Mouse (Mus musculus) CH12.LX (cell line): ENCODE measurements at regions not wholly inside any gene's neighbourhood (a gene's known extent, or its start where the extent isn't known, plus 50 kb on each side); places are given as distances from the start of the nearest gene placed in this dataset.
A peak's percentile ranks its signal among the peaks of the same experiment; 100 is the strongest.

Source experiments
- DNase-seq: peaks from one replicate; pipeline ENCODE4 v3.0.0-alpha.2; 2013; ENCODE audit errors: extremely low read depth
- H3K27ac ChIP-seq: 2 replicates; pipeline ENCODE4 v1.5.1; 2012; ENCODE audit warnings: low read depth, mild to moderate bottlenecking, control low read depth, moderate library complexity; ENCODE audit not compliant: insufficient read depth
- H3K27me3 ChIP-seq: replicated peaks from 2 replicates; pipeline ENCODE3; 2012; ENCODE audit warnings: inconsistent platforms
- H3K36me3 ChIP-seq, 2 experiments: replicated peaks in 1 of 2; 2 replicates each; pipeline versions ENCODE3 to v1.6.1; 2012; ENCODE audit warnings: inconsistent platforms in 1 of 2, low read length in 1 of 2, mild to moderate bottlenecking in 1 of 2, mixed read lengths in 1 of 2, moderate library complexity in 1 of 2; ENCODE audit not compliant: control insufficient read depth in 1 of 2, insufficient read depth in 1 of 2
- H3K4me1 ChIP-seq, 2 experiments: 2 replicates each; pipeline ENCODE4 v1.6.1; 2012; ENCODE audit warnings: inconsistent platforms in 1 of 2, moderate library complexity in 1 of 2; ENCODE audit not compliant: insufficient read depth in 2 of 2, control insufficient read depth in 1 of 2
- H3K4me2 ChIP-seq: 2 replicates; pipeline ENCODE4 v1.6.1; 2012; ENCODE audit warnings: low read depth, mild to moderate bottlenecking, control low read depth; ENCODE audit not compliant: poor library complexity, insufficient read depth, severe bottlenecking
- H3K4me3 ChIP-seq, 3 experiments: fragments of 150-350 bp in 1 of 3; sonication (generic) in 1 of 3; replicated peaks in 1 of 3; 2 replicates each; pipeline versions ENCODE3 to v1.5.1; 2011 to 2012; ENCODE audit warnings: low read depth in 2 of 3, low read length in 2 of 3, mild to moderate bottlenecking in 2 of 3, moderate library complexity in 2 of 3, control low read depth in 1 of 3, improper control_type of control experiment in 1 of 3, inconsistent platforms in 1 of 3, mixed read lengths in 1 of 3; ENCODE audit not compliant: poor library complexity in 1 of 3
- H3K79me2 ChIP-seq: replicated peaks from 2 replicates; pipeline ENCODE4 v1.6.1; 2012; ENCODE audit warnings: mild to moderate bottlenecking, moderate library complexity; ENCODE audit not compliant: control insufficient read depth, poor library complexity, insufficient read depth, severe bottlenecking; ENCODE audit errors: extremely low read depth
- H3K9ac ChIP-seq: 2 replicates; pipeline ENCODE4 v1.6.1; 2012; ENCODE audit warnings: low read depth, mild to moderate bottlenecking, control low read depth, moderate library complexity; ENCODE audit not compliant: insufficient read depth
- H3K9me3 ChIP-seq: replicated peaks from 2 replicates; pipeline ENCODE3; 2012; ENCODE audit warnings: low read length, inconsistent platforms, mixed read lengths
- ELF1 ChIP-seq: IDR thresholded peaks from 2 replicates; pipeline ENCODE4 v1.6.1; 2014; ENCODE audit warnings: low read depth, mild to moderate bottlenecking, inconsistent platforms, low read length, improper control_type of control experiment
- EP300 ChIP-seq: IDR thresholded peaks from 2 replicates; pipeline ENCODE4 v1.6.1; 2011; ENCODE audit warnings: low read length, improper control_type of control experiment
- MAFK ChIP-seq: IDR thresholded peaks from 2 replicates; pipeline ENCODE4 v1.6.1; 2011; ENCODE audit warnings: low read length, improper control_type of control experiment; ENCODE audit not compliant: insufficient replicate concordance
- MAX ChIP-seq: IDR thresholded peaks from 2 replicates; pipeline ENCODE4 v1.6.1; 2011; ENCODE audit warnings: low read length, improper control_type of control experiment
- MAZ ChIP-seq: IDR thresholded peaks from 2 replicates; pipeline ENCODE4 v1.6.1; 2012; ENCODE audit warnings: low read depth, mild to moderate bottlenecking, inconsistent platforms, low read length, improper control_type of control experiment, moderate library complexity
- MEF2A ChIP-seq: IDR thresholded peaks from 2 replicates; pipeline ENCODE4 v1.6.1; 2014; ENCODE audit warnings: low read depth, mild to moderate bottlenecking, inconsistent platforms, low read length, improper control_type of control experiment, borderline replicate concordance
- MYC ChIP-seq: IDR thresholded peaks from 2 replicates; pipeline ENCODE4 v1.6.1; 2011; ENCODE audit warnings: low read depth, mild to moderate bottlenecking, improper control_type of control experiment, low read length
- NELFE ChIP-seq: IDR thresholded peaks from 2 replicates; pipeline ENCODE4 v1.6.1; 2011; ENCODE audit warnings: low read depth, low read length, improper control_type of control experiment
- PAX5 ChIP-seq: IDR thresholded peaks from 2 replicates; pipeline ENCODE4 v1.6.1; 2012; ENCODE audit warnings: low read length, inconsistent platforms, mixed read lengths
- POLR2A ChIP-seq: IDR thresholded peaks from 2 replicates; pipeline ENCODE4 v1.6.1; 2011; ENCODE audit warnings: low read depth, mild to moderate bottlenecking, improper control_type of control experiment, low read length
- SMC3 ChIP-seq: IDR thresholded peaks from 2 replicates; pipeline ENCODE4 v1.6.1; 2011; ENCODE audit warnings: low read depth, low read length, improper control_type of control experiment
- TBP ChIP-seq: conservative IDR thresholded peaks from 2 replicates; pipeline ENCODE4 v1.6.1; 2011; ENCODE audit warnings: low read depth, low read length, improper control_type of control experiment
- TCF12 ChIP-seq: IDR thresholded peaks from 2 replicates; pipeline ENCODE4 v1.6.1; 2014; ENCODE audit warnings: low read depth, mild to moderate bottlenecking, inconsistent platforms, low read length, improper control_type of control experiment
- UBTF ChIP-seq: IDR thresholded peaks from 2 replicates; pipeline ENCODE4 v1.6.1; 2012; ENCODE audit warnings: low read depth, mild to moderate bottlenecking, inconsistent platforms, low read length, improper control_type of control experiment, moderate library complexity
- USF1 ChIP-seq: IDR thresholded peaks from 2 replicates; pipeline ENCODE4 v1.6.1; 2014; ENCODE audit warnings: low read depth, mild to moderate bottlenecking, inconsistent platforms, low read length, improper control_type of control experiment
- dilution Hi-C: fragments of 300-500 bp; cut with MboI; formaldehyde crosslinking; loops from 2 replicates; pipeline ENCODE4 v1.14.3; 2020; ENCODE audit warnings: low sequenced_read_pairs; ENCODE audit not compliant: extremely low pct_unique_long_range_greater_than_20kb, extremely low pct_ligation_motif_present
- in situ Hi-C: fragments of 300-500 bp; cut with MboI; formaldehyde crosslinking; loops from 3 replicates; pipeline ENCODE4 v1.14.3; 2019; ENCODE audit warnings: low sequenced_read_pairs, low pct_ligation_motif_present, low pct_unique_long_range_greater_than_20kb, mixed read lengths

- peak; percentile 21 for DNase-seq
- H3K4me1 ChIP-seq, result peaks cover 3 to 27% of the 10 kb centered on the region in 2 experiments; a peak in 3 of 4 replicates
- no peaks in the 10 kb centered on the region for H3K27me3 ChIP-seq
- no peaks in the 10 kb centered on the region for H3K36me3 ChIP-seq
- H3K4me2 ChIP-seq, result peak overlapping the region; percentile 90; the same call in 1 of the 2 replicates
- peaks cover 8% of the 10 kb centered on the region for H3K9me3 ChIP-seq
- peak overlapping the region in 1 of 3 experiments; percentile 14 for H3K4me3 ChIP-seq
- dilution Hi-C loops, result no loop called here
- peak overlapping the region; percentile 47 for H3K9ac ChIP-seq
- no peak overlapping the region for H3K27ac ChIP-seq
- no peaks in the 10 kb centered on the region for H3K79me2 ChIP-seq
- in situ Hi-C loops, result no loop called here
- TF ChIP-seq MAFK (no peak), MEF2A (peak; percentile 56; the same call in 1 of the 2 replicates), MYC (no peak), POLR2A (no peak), TBP (peak; percentile 57; the same call in 1 of the 2 replicates), MAZ (no peak)
Measured at GRCm38 (mm10) chr11:42815753-42816152, 219.8 kb upstream of the Gm9972 start.

DNA sequence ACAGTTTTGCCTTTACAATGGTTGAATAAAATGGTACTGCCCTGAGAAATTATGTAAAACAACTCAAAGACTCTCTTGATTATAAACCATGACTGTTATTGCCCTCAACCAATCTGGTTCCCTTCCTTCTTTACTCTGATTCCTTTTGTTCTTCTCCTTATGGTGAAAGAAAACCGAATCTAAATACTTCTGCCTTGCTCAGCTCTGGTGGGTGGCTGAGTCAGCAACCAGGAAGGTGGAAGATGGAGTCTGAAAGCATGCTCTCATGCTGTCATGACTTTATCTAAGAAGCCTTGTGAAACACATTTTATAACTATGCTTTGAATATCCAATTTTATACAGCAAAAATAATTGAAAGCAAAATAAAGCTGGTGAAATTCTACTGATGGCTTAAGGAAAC is 212.7 kb upstream of the Gm9972 start:
- Histone ChIP-seq H3K4me3 (no peak overlapping the region), H3K27me3 (no peaks in the 10 kb centered on the region), H3K9ac (no peak overlapping the region), H3K4me2 (no peak overlapping the region), H3K27ac (no peak overlapping the region), H3K36me3 (no peaks in the 10 kb centered on the region), H3K9me3 (no peaks in the 10 kb centered on the region), H3K79me2 (no peaks in the 10 kb centered on the region), H3K4me1 (no peaks in the 10 kb centered on the region)
- dilution Hi-C loops, result no loop called here
- no peak for DNase-seq
- TF ChIP-seq ELF1 (no peak), MAFK (peak; percentile 46; the same call in 1 of the 2 replicates)
- in situ Hi-C loops, result no loop called here

DNA sequence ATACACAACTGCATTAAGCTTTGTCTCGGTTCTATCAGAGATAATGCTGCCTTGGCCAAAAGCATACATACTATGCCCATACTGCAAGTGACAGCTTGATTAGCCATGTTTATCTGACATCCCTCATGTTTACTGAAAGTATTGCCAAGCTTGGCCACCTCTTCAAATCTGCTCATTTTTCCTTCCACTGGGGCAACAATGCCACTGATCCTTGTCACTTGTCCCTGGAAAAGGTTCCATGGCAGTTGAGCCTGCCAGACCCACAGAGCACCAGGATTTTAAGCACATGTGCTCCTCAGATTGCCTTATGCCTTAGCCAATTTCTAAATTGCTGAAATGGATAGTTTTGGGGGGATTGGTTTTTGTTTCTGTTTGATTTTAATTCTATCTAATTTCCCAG is 189.8 kb upstream of the Gm9972 start:
- H3K4me3 ChIP-seq, result no peak overlapping the region
- no peaks in the 10 kb centered on the region for H3K9me3 ChIP-seq
- no peak overlapping the region for H3K9ac ChIP-seq
- no peak for TF ChIP-seq MAX
- TF ChIP-seq, all 38 proteins: peak for 0
- H3K4me1 ChIP-seq, result no peaks in the 10 kb centered on the region
- H3K4me2 ChIP-seq, result no peak overlapping the region
- in situ Hi-C loops, result no loop called here
- H3K27me3 ChIP-seq, result no peaks in the 10 kb centered on the region
- no peaks in the 10 kb centered on the region for H3K36me3 ChIP-seq
- H3K79me2 ChIP-seq, result no peaks in the 10 kb centered on the region
- no peak for DNase-seq
- H3K27ac ChIP-seq, result no peak overlapping the region
- dilution Hi-C loops, result no loop called here

DNA sequence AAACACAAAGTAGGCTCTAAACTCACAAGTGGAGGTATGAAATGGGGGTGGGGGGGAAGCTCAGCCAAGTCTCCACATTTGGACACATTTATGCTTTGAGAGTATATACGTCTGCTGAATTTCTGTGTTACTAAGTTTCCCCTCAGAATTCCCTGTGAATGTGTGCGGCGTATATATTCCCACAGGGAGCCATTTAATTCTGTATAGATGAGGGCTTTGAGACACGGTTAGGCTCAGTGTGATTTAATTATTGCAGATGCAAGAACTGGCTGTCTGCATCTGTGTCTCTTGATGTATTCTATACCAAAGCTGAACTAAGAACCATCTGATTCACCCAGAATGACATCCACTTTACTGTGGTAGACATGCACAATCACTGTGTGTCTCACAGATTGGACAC is 181.1 kb upstream of the Gm9972 start:
- Histone ChIP-seq H3K4me3 (no peak overlapping the region), H3K4me1 (peaks cover 0 to 3% of the 10 kb centered on the region in 2 experiments; a peak in 2 of 4 replicates), H3K9me3 (no peaks in the 10 kb centered on the region), H3K36me3 (no peaks in the 10 kb centered on the region), H3K27me3 (no peaks in the 10 kb centered on the region), H3K4me2 (no peak overlapping the region), H3K9ac (no peak overlapping the region), H3K27ac (no peak overlapping the region), H3K79me2 (no peaks in the 10 kb centered on the region)
- TF ChIP-seq USF1 (no peak), SMC3 (no peak), EP300 (no peak), PAX5 (no peak), UBTF (no peak), MAZ (no peak), TCF12 (no peak), NELFE (no peak)
- dilution Hi-C loops, result no loop called here
- DNase-seq, result no peak
- in situ Hi-C loops, result no loop called here
